Mouse (Mus musculus): ENCODE measurements around the gene Gpr12.

DNA sequence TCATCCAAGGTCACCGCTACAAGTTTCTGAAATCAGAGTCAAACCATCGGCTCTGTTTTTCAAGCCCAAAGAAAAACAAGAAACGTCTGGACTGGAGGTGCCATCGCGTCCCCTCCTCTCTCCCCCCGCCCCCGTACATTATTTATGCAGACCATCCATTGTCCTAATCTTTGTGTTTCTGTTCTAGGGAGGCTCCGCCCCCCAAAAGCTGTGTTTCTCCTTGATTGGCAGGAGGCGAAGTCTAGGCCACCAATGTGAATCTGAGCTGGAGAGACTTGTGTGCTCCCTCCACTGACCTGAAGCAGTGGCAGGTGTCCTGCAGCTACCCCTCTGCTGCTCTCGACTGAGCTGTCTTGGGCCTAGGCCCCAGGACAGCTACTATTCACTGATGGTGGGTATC is 24.6 kb upstream of the Gpr12 start:
- TF ChIP-seq TBP (IDR thresholded peaks at IDR 0.05; ENCODE audit: low read depth, low read length) (no peak), EP300 (IDR thresholded peaks at IDR 0.05; ENCODE audit: low read depth in 1 of 2, low read length in 2 of 2) (no peak), NRF1 (IDR thresholded peaks at IDR 0.05; ENCODE audit: insufficient read depth, low read depth, low read length, poor library complexity, severe bottlenecking) (no peak), MEF2A (IDR thresholded peaks at IDR 0.05; ENCODE audit: extremely low read depth, insufficient replicate concordance, low read depth, low read length, poor library complexity, severe bottlenecking) (no peak)
